Mouse (Mus musculus): Measurements from ENCODE around the gene Ldb1. TPM values are rescaled to one million over a fixed set of nuclear protein-coding genes. Genes with fewer than 3 reads are reported as not detected.

Gene Ldb1
- polyA plus RNA-seq, 1 experiment from 2014 or later, result 95.0 TPM

DNA sequence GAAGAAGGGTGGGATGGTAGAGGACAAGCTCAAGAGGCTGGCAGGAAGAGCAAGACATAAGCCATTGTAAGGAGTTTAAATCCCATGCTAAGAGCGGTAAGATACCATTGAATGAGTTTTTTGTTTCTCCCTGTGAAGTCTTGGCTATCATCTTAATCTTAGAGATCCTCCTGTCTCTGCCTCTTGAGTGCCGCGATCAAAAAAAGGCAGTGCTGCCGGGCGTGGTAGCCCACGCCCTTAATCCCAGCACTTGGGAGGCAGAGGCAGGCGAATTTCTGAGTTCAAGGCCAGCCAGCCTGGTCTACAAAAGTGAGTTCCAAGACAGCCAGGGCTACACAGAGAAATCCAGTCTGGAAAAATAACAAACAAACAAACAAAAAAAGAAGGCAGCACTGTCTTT, 13.5 kb upstream of the Ldb1 start:
- Histone ChIP-seq H3K27me3 (replicated peaks; ENCODE audit: low read depth, poor library complexity, severe bottlenecking) (no peaks in the 10 kb centered on the region), H3K36me3 (replicated peaks) (peaks cover 31% of the 10 kb centered on the region), H3K9me3 (no peaks in the 10 kb centered on the region), H3K4me1 (peaks cover 21% of the 10 kb centered on the region), H3K27ac (replicated peaks) (no peak overlapping the region), H3K4me3 (peak overlapping the region; percentile 94)
- DNase-seq (ENCODE audit: low spot score), result no peak
- 96% methylated on average over 7 of the region's 7 CpGs for WGBS

DNA sequence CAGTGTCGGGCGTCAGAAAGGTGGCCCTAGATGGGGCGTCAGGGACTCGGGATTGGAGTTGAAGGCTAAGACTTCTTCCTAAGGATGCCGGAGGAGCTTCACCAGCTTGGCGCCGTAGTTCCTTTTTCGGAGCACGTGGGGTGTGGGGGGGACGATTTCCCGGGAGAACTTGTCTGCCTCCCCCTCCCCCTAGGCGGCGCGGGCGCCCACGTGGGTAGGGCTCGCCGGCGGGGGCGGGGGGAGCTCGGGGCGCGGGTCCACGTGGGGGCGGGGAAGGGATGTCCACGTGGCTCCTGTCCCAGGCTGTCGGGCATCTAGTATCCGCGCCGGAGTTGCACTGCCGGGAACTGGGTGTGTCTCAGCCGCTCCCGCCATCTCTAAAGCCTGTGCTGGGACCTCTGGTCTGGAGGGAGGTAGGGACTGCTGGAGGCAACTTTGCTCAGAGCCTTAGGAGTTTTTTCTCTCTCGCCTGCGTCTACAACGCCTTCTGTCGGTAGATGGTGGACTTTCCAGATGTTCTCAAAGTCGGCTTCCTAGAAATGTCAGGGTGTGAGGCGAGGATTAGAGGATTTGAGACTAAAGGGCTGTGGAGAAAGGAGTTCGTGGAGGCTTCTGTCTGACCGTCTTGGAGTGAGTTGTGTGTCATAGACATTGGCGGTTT, 12.1 kb upstream of the Ldb1 start:
- peak overlapping the region; percentile 94 for H3K27ac ChIP-seq (replicated peaks)
- under 1% methylated on average over 41 of the region's 42 CpGs for WGBS
- H3K27me3 ChIP-seq (replicated peaks; ENCODE audit: low read depth, poor library complexity, severe bottlenecking), result no peaks in the 10 kb centered on the region
- peak; percentile 92 for DNase-seq (ENCODE audit: low spot score)
- peaks cover 18% of the 10 kb centered on the region for H3K36me3 ChIP-seq (replicated peaks)
- H3K4me1 ChIP-seq, result peaks cover 18% of the 10 kb centered on the region
- H3K9me3 ChIP-seq, result no peaks in the 10 kb centered on the region
- peak overlapping the region; percentile 94 for H3K4me3 ChIP-seq

- peaks cover 16% of the 10 kb centered on the region for H3K4me1 ChIP-seq
- WGBS, result under 1% methylated on average over 52 of the region's 52 CpGs
- peak overlapping the region; percentile 94 for H3K27ac ChIP-seq (replicated peaks)
- no peaks in the 10 kb centered on the region for H3K9me3 ChIP-seq
- H3K4me3 ChIP-seq, result peak overlapping the region; percentile 94
- H3K36me3 ChIP-seq (replicated peaks), result peaks cover 11% of the 10 kb centered on the region
- no peaks in the 10 kb centered on the region for H3K27me3 ChIP-seq (replicated peaks; ENCODE audit: low read depth, poor library complexity, severe bottlenecking)
- DNase-seq (ENCODE audit: low spot score), result peak; percentile 94
Observed at GRCm38 (mm10) chr19:46056388-46056946, 11.5 kb upstream of the Ldb1 start.

DNA sequence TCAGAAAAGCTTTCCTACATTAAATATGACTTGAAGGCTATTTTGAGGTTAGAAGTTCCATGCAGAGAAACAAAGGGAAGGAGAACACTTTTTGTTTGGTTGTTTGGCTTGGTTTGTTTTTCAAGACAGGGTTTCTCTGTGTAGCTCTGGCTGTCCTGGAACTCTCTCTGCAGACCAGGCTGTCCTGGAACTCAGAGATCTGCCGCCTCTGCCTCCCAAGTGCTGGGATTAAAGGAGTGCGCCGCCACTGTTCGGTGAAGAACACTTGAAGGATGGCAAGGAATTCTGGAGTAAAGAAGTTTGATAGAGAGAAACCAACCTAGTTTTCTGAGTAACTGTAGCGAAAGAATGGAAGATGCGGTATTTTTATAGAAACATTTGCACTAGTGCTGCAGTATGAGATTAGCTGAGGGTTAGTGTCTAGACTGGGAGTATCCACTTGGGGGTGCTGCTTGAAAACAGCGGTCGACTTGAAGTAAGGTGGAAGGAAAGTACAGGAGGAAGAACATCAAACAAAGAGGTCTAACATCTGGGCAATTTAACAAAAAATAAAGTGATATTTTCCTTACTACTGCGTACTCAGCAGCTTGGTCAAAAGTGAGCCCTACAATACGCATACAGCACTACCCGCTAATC, 10.9 kb upstream of the Ldb1 start:
- 3% methylated on average over 11 of the region's 11 CpGs for WGBS
- DNase-seq (ENCODE audit: low spot score), result no peak
- H3K9me3 ChIP-seq, result no peaks in the 10 kb centered on the region
- H3K4me1 ChIP-seq, result peaks cover 16% of the 10 kb centered on the region
- peak overlapping the region; percentile 94 for H3K27ac ChIP-seq (replicated peaks)
- H3K27me3 ChIP-seq (replicated peaks; ENCODE audit: low read depth, poor library complexity, severe bottlenecking), result no peaks in the 10 kb centered on the region
- H3K36me3 ChIP-seq (replicated peaks), result peaks cover 6% of the 10 kb centered on the region
- H3K4me3 ChIP-seq, result peak overlapping the region; percentile 94

- DNase-seq (ENCODE audit: low spot score), result no peak
- WGBS, result 85% methylated on average over 2 of the region's 2 CpGs
Observed at GRCm38 (mm10) chr19:46050462-46050861, 5.4 kb upstream of the Ldb1 start.

DNA sequence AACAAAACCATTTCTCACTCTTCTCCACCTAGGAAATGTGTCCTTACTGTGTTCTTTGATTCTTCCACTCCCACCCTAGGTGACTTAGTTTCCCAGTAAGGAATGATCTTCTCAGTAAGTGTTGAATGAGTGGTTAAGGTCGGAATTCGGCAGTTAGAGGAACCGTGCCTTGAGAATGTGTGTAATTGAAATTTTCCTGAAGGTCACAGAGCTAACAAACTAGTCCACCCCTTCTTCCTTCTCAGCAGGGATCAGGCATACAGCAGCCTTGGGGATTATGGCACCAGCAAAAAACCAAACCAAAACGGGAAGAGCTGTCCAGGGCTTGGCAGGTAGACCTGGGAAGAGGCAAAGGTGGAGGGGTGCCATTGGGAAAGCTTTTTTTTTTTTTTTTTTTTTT, 4.1 kb upstream of the Ldb1 start:
- Histone ChIP-seq H3K4me3 (no peak overlapping the region), H3K4me1 (peaks cover 30% of the 10 kb centered on the region), H3K36me3 (replicated peaks) (no peaks in the 10 kb centered on the region), H3K27ac (replicated peaks) (no peak overlapping the region), H3K27me3 (replicated peaks; ENCODE audit: low read depth, poor library complexity, severe bottlenecking) (no peaks in the 10 kb centered on the region), H3K9me3 (no peaks in the 10 kb centered on the region)
- WGBS, result 69% methylated on average over 4 of the region's 4 CpGs
- DNase-seq (ENCODE audit: low spot score), result no peak

More at GRCm38 (mm10) chr19:46050462-46050861, 5.4 kb upstream of the Ldb1 start:
- Histone ChIP-seq H3K4me3 (no peak overlapping the region), H3K36me3 (replicated peaks) (no peaks in the 10 kb centered on the region), H3K9me3 (no peaks in the 10 kb centered on the region), H3K4me1 (peaks cover 24% of the 10 kb centered on the region), H3K27me3 (replicated peaks; ENCODE audit: low read depth, poor library complexity, severe bottlenecking) (no peaks in the 10 kb centered on the region), H3K27ac (replicated peaks) (no peak overlapping the region)

DNA sequence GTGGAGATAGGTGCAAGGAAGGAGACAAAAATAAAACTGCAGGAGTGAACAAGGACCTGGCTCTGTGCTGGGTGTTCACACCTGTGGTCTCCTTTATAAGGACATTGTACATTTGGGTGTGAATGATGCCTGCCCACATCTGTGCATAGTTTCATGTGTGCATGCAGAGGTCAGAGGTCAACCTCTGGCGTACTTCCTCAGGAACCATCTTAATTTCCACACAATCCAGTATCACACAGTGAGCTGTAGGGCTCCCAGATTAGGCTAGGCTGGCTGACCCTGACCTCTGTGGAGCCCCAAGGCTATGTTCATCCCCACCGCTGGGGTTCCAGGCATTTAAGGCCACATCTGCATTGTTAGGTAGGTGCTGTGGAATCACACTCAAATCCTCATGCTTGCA, 2.4 kb upstream of the Ldb1 start:
- DNase-seq (ENCODE audit: low spot score), result no peak
- no peaks in the 10 kb centered on the region for H3K27me3 ChIP-seq (replicated peaks; ENCODE audit: low read depth, poor library complexity, severe bottlenecking)
- 23% methylated on average over 2 of the region's 2 CpGs for WGBS
- H3K4me1 ChIP-seq, result peaks cover 47% of the 10 kb centered on the region
- H3K36me3 ChIP-seq (replicated peaks), result no peaks in the 10 kb centered on the region
- no peak overlapping the region for H3K4me3 ChIP-seq
- no peaks in the 10 kb centered on the region for H3K9me3 ChIP-seq
- 0 out of 2 replicates have a peak overlapping the region, but pooled peaks have one; percentile 44 for H3K27ac ChIP-seq (replicated peaks)

DNA sequence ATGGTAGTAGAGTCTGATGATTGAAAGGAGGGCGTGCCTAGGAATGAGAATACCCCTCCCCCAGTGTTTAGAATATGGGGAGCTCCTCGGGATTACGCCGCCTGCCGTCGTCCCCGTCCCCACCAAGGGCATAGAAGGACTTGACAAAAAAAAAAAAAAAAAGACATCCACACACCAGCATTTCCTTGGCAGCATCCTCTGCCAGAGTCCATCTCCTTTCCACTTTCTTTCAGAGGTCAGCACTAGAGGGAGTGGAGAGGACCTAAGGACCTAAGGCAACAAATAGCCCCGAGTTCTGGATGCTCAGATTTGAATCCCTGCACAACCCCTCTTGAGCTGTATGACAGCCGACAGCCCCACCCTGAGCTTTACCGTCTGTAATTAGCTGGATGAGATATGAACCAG, 1.6 kb upstream of the Ldb1 start:
- H3K4me1 ChIP-seq, result peaks cover 55% of the 10 kb centered on the region
- H3K27me3 ChIP-seq (replicated peaks; ENCODE audit: low read depth, poor library complexity, severe bottlenecking), result no peaks in the 10 kb centered on the region
- no peaks in the 10 kb centered on the region for H3K9me3 ChIP-seq
- H3K4me3 ChIP-seq, result peak overlapping the region; percentile 84; the same call in 1 of the 2 replicates
- DNase-seq (ENCODE audit: low spot score), result no peak
- 0 out of 2 replicates have a peak, but pooled peaks cover 2% of the 10 kb centered on the region for H3K36me3 ChIP-seq (replicated peaks)
- 1% methylated on average over 10 of the region's 10 CpGs for WGBS
- H3K27ac ChIP-seq (replicated peaks), result peak overlapping the region; percentile 97

DNA sequence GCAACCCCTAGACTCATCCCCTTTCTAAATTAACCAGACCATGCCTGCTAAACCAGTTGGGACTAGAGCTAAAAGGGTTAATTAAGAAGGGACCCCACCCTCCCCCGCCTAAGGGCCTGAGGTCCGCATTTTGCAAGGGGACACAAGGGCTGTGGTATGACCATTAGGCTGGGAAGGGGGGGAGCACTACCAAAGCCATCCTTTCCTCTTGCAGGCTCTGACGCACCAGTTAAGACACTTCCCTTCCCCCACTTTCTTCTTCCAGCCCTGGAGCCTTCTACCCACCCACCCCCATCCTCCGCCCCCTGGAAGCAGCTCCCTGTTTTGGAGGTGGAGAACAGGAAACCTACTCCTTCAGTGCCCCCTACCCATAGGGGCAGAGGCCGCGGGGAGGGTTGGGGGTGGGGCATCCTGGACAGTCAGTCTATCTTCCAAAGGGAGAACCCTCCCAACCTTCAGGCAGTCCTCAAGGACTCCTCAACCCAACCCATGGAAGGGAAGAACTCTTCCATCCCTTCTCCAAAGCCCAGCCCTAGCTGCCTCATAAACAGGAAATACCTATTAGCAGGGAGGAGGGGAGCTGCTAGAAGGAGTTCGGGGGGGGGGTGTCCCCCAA, 790 bp upstream of the Ldb1 start:
- Histone ChIP-seq H3K4me3 (peak overlapping the region; percentile 84), H3K36me3 (replicated peaks) (0 out of 2 replicates have a peak, but pooled peaks cover 2% of the 10 kb centered on the region), H3K4me1 (peaks cover 63% of the 10 kb centered on the region), H3K9me3 (no peaks in the 10 kb centered on the region), H3K27me3 (replicated peaks; ENCODE audit: low read depth, poor library complexity, severe bottlenecking) (no peaks in the 10 kb centered on the region), H3K27ac (replicated peaks) (peak overlapping the region; percentile 97)
- WGBS, result 0% methylated on average over 7 of the region's 7 CpGs
- DNase-seq (ENCODE audit: low spot score), result peak; percentile 80

DNA sequence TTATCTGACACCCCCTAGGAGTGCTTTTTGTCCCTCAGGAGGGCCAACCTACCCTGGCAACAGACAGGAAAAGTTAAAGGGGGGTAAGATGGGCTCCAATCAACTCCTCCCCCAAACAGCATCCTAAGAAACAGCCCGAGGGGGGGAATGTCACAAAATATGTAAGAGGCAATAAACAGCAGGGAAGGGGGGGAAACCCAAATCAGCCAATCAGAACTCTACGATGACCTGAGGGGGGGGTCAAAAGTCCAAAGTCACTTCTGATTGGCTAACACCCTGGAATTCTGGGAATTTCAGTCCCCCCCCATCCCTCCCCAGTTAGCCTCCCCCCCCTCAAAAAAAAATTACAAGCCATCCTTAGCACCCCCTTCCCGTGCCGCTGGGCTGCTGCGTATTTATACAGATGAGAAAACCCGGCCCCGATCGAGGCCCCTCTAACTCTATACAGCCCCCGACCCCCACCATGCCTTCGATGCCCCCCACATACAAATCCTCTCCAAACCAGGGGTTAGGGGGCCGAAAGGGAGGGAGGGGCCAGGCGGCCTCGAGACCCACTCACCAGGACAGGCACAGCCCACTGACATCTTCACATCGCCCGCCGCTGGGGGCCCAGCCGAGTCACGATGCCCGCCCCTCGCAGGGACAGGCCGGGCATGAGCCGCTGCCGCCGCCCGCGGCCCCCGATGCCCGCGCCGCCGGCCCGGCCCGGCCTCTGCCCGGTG, 582 bp downstream of the Ldb1 start, which contains the start of gene Pprc1:
TSS of gene Pprc1 (plus strand) at position 616 of the 722 bp plus-strand sequence.
- under 1% methylated on average over 34 of the region's 34 CpGs for WGBS
- Histone ChIP-seq H3K36me3 (replicated peaks) (0 out of 2 replicates have a peak, but pooled peaks cover 2% of the 10 kb centered on the region), H3K9me3 (no peaks in the 10 kb centered on the region), H3K27me3 (replicated peaks; ENCODE audit: low read depth, poor library complexity, severe bottlenecking) (no peaks in the 10 kb centered on the region), H3K4me3 (peak within 1 kb of the TSS; percentile 84), H3K27ac (replicated peaks) (peak within 1 kb of the TSS; percentile 97), H3K4me1 (peaks cover 77% of the 10 kb centered on the region)
- peak; percentile 77 for DNase-seq (ENCODE audit: low spot score)

- Histone ChIP-seq H3K27me3 (replicated peaks; ENCODE audit: low read depth, poor library complexity, severe bottlenecking) (no peaks in the 10 kb centered on the region), H3K27ac (replicated peaks) (peak overlapping the region; percentile 97), H3K36me3 (replicated peaks) (0 out of 2 replicates have a peak, but pooled peaks cover 2% of the 10 kb centered on the region), H3K9me3 (no peaks in the 10 kb centered on the region), H3K4me1 (peaks cover 80% of the 10 kb centered on the region), H3K4me3 (peak overlapping the region; percentile 84)
- no peak for DNase-seq (ENCODE audit: low spot score)
- WGBS, result 72% methylated on average over 7 of the region's 7 CpGs
Observed at GRCm38 (mm10) chr19:46043380-46043779, 1.6 kb downstream of the Ldb1 start.

GRCm38 (mm10) chr19:46042476-46043011, 2.5 kb downstream of the Ldb1 start:
- Histone ChIP-seq H3K36me3 (replicated peaks) (peaks cover 2% of the 10 kb centered on the region; the same call in 1 of the 2 replicates), H3K4me3 (peak overlapping the region; percentile 84), H3K27ac (replicated peaks) (peak overlapping the region; percentile 97), H3K9me3 (no peaks in the 10 kb centered on the region), H3K4me1 (peaks cover 85% of the 10 kb centered on the region), H3K27me3 (replicated peaks; ENCODE audit: low read depth, poor library complexity, severe bottlenecking) (no peaks in the 10 kb centered on the region)
- 4% methylated on average over 6 of the region's 6 CpGs for WGBS
- no peak for DNase-seq (ENCODE audit: low spot score)
